Mouse (Mus musculus): ENCODE measurements around the gene Cyct. TPM values are rescaled to one million over a fixed set of nuclear protein-coding genes. Genes with fewer than 3 reads are reported as not detected.

Cyct gene
- polyA plus RNA-seq, 1 experiment from 2014 or later = not detected

DNA sequence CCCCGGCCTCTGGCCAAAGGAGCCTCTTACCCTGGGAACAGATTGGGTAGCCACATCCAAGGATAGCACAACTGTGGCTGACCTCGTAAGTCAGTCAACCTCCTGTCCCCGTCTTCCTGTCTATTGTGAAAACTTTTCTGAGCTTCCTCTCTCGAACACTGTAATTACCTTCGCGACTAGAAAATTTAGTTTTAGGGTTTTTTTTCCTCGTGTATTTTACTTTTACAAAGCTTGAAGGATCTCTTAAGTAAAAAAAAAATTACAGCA, 10.3 kb upstream of the Cyct start:
- no peak for ATAC-seq (ENCODE audit: insufficient number of reproducible peaks, insufficient read depth, low FRiP score, low TSS enrichment, low read depth)
- peak overlapping the region; percentile 96 for H3K4me3 ChIP-seq
- H3K9ac ChIP-seq = peak overlapping the region; percentile 88
- no peaks in the 10 kb centered on the region for H3K9me3 ChIP-seq
- peaks cover 18% of the 10 kb centered on the region for H3K36me3 ChIP-seq
- H3K27ac ChIP-seq = no peak overlapping the region; the same call in 1 of the 2 replicates
- H3K4me1 ChIP-seq = peaks cover 8% of the 10 kb centered on the region
- H3K27me3 ChIP-seq = no peaks in the 10 kb centered on the region; the same call in 1 of the 2 replicates
- peak overlapping the region; percentile 88 for H3K4me2 ChIP-seq
- 1% methylated on average over 7 of the region's 7 CpGs for WGBS

DNA sequence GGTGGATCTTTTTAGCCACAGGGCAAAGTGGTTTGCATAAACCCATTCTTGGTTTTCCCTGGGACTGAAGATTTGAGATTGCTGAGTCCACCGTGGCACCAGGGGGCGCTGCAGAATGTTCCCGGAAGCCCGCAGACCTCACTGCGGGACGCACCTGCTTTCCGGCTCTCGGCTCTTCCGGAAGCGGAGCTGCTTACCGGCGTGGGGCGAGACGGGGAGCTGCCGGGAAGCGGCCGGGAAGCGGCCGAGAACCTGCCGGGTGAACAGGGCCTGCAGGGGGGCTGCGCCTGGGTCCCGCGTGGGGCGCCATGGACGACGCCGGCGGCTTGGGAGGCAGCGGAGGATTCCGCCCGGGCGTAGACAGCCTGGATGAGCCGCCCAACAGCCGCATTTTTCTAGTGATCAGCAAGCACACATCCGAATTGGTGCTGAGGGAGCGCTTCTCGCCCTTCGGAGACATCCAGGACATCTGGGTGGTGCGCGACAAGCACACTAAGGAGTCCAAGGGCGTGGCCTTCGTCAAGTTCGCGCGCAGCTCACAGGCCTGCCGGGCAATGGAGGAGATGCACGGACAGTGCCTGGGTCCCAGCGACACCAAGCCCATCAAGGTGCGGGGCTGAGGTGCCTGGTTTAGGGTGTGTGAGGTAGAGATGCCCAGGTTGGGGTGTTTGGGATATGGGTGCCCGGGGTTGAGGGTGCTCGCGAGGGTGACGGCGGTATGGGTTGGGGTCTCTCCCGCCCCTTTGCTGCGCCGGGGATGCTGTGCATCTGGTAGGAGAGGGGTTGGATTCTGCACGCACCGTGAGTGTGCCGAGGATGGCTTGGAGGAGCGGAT, 9.8 kb upstream of the Cyct start, which contains the start of gene Rbm45:
Gene Rbm45, plus strand, starts transcription at position 164 of the 835 bp plus-strand sequence.
- Histone ChIP-seq H3K9ac (peak within 1 kb of the TSS; percentile 88), H3K4me3 (peak within 1 kb of the TSS; percentile 96), H3K27me3 (no peaks in the 10 kb centered on the region; the same call in 1 of the 2 replicates), H3K4me2 (peak within 1 kb of the TSS; percentile 88), H3K27ac (peak within 1 kb of the TSS; percentile 60), H3K4me1 (peaks cover 8% of the 10 kb centered on the region), H3K9me3 (no peaks in the 10 kb centered on the region), H3K36me3 (peaks cover 14% of the 10 kb centered on the region)
- WGBS = under 1% methylated on average over 61 of the region's 61 CpGs
- peak; percentile 72 for ATAC-seq (ENCODE audit: insufficient number of reproducible peaks, insufficient read depth, low FRiP score, low TSS enrichment, low read depth)

DNA sequence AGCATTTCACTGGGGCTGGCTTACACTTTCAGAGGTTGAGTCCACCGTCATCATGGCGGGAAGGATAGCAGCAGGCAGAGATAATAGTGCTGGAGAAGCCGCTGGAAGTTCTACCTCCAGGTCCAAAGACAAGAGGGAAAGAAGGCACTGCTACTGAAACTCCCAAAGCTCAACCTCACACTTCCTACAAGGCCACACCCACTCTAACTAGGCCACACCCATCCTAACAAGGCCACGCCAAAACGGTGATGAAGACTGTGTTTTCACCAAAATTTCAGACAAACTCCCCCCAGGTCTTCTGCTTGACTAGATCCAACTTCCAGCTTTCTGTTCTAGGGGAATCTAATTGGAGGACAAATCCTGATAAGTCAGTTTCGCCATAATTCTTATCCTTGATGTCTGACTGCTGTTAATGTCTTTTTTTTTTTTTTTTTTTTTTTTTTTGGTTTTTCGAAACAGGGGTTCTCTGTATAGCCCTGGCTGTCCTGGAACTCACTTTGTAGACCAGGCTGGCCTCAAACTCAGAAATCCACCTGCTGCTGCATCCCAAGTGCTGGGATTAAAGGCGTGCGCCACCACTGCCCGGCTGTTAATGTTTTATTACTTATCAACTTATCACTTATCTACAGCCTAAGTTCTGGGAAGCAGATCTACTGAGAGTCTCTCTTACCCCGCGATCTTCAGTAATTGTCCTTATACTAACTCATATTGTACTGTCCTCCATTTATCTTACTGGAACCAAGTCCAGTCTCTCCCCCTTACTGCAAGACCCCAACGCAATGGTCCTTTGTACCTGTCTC, 8.8 kb upstream of the Cyct start:
- Histone ChIP-seq H3K4me1 (peaks cover 8% of the 10 kb centered on the region), H3K36me3 (peaks cover 9% of the 10 kb centered on the region), H3K27ac (no peak overlapping the region), H3K27me3 (no peaks in the 10 kb centered on the region; the same call in 1 of the 2 replicates), H3K4me2 (no peak overlapping the region), H3K9me3 (no peaks in the 10 kb centered on the region), H3K9ac (no peak overlapping the region), H3K4me3 (no peak overlapping the region)
- no peak for ATAC-seq (ENCODE audit: insufficient number of reproducible peaks, insufficient read depth, low FRiP score, low TSS enrichment, low read depth)
- WGBS = 70% methylated on average over 13 of the region's 13 CpGs

DNA sequence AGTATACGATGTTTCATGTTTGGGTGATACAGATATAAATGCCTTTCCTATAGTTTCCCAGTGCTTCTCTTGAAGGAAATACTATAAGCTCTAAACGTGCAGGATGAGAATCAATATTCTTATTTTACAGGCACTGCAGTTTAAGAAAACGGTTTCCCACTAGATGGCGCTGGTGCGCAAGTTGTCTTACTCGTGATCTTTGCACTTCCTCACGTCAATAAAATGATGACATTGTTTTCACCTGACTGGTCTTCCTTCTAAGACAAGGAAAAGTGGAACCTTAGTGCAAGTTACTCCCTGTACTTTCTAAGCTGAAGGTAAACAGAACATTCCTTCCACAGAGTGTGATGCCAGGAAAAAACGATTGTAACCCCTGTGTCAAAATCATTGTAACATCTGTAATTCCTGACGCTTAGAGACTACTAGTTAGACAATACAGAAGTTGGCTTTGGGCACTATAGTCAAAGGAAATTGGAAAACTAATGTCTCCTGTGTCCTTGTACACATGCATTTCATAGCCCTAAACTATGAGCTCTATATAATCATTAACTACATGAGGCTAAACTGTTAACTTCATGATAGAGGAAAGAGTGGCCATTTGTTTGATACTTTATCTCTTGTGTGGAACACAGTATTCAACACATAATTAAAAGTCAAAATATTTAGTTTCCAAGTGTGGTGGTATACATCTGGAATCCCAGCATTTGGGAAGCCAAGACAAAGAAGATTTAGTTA, 7.1 kb upstream of the Cyct start:
- no peak overlapping the region for H3K27ac ChIP-seq
- peaks cover 8% of the 10 kb centered on the region for H3K4me1 ChIP-seq
- no peak overlapping the region for H3K4me3 ChIP-seq
- no peak for ATAC-seq (ENCODE audit: insufficient number of reproducible peaks, insufficient read depth, low FRiP score, low TSS enrichment, low read depth)
- H3K9ac ChIP-seq = no peak overlapping the region
- H3K27me3 ChIP-seq = no peaks in the 10 kb centered on the region; the same call in 1 of the 2 replicates
- H3K9me3 ChIP-seq = no peaks in the 10 kb centered on the region
- 18% methylated on average over 9 of the region's 9 CpGs for WGBS
- no peaks in the 10 kb centered on the region; the same call in 1 of the 2 replicates for H3K36me3 ChIP-seq
- no peak overlapping the region for H3K4me2 ChIP-seq

DNA sequence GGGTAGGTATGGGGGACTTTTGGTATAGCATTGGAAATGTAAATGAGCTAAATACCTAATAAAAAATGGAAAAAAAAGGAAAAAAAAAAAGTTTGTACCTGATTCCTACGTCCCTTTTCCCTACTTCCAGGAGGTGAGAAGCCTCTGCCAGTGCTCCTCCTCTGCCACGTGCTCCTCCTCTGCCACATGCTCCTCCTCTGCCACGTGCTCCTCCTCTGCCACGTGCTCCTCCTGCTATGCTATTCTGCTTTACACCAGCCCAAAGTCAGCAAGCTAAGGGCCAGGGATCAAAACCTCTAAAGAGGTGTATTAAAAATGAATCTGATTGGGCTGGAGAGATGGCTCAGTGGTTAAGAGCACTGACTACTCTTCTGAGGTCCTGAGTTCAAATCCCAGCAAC, 5.6 kb upstream of the Cyct start:
- Histone ChIP-seq H3K9ac (no peak overlapping the region), H3K27ac (no peak overlapping the region), H3K9me3 (no peaks in the 10 kb centered on the region), H3K4me2 (no peak overlapping the region), H3K4me3 (no peak overlapping the region), H3K4me1 (peaks cover 1% of the 10 kb centered on the region), H3K36me3 (no peaks in the 10 kb centered on the region), H3K27me3 (no peaks in the 10 kb centered on the region; the same call in 1 of the 2 replicates)
- WGBS = 71% methylated on average over 4 of the region's 4 CpGs
- ATAC-seq (ENCODE audit: insufficient number of reproducible peaks, insufficient read depth, low FRiP score, low TSS enrichment, low read depth) = no peak

DNA sequence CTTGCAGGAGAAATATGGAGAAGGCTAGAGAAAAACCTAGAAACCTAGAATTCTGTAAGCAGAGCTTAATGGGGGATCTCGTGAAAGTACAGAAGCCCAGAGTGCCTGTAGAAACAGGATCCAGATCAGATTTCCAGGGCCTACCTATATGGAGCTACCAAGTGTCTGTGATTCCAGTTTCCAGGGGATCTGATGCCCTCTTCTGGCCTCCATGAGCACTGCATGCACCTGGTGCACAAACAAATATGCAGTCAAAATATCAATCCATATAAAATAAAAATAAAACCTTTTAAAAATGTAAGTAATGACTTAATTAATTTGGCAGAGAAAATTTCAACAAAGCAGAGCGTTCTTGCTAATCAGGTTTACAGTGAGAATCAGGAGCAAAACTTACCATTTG, 1.9 kb upstream of the Cyct start:
- Histone ChIP-seq H3K27ac (no peak overlapping the region), H3K36me3 (no peaks in the 10 kb centered on the region), H3K9ac (no peak overlapping the region), H3K4me1 (no peaks in the 10 kb centered on the region), H3K4me2 (no peak overlapping the region), H3K27me3 (no peaks in the 10 kb centered on the region), H3K4me3 (no peak overlapping the region), H3K9me3 (no peaks in the 10 kb centered on the region)
- ATAC-seq (ENCODE audit: insufficient number of reproducible peaks, insufficient read depth, low FRiP score, low TSS enrichment, low read depth) = no peak
- 39% methylated on average over 2 of the region's 2 CpGs for WGBS

DNA sequence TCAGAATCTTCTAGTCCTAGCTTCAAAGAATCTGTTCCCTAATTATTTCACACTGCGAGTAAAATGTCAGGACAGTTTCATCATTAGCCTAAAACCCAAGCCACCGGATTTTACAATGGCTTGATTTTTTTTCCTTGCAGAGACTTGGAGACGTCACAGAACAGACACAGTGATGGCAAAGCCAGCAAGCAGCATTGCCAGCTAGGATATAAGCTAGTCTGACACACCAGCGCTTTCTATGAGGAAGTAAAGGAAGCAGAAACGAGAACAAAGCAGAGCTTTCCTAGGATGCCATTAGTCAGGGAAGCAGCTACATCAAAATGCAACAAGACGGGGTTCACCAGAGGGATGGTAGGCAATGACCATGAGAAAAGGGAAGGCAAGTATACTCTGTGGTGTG, 12.4 kb downstream of the Cyct start:
- Histone ChIP-seq H3K4me2 (no peak overlapping the region), H3K9ac (no peak overlapping the region), H3K36me3 (no peaks in the 10 kb centered on the region), H3K4me1 (no peaks in the 10 kb centered on the region), H3K4me3 (no peak overlapping the region), H3K27ac (no peak overlapping the region), H3K9me3 (no peaks in the 10 kb centered on the region), H3K27me3 (no peaks in the 10 kb centered on the region)
- ATAC-seq (ENCODE audit: insufficient number of reproducible peaks, insufficient read depth, low FRiP score, low TSS enrichment, low read depth) = no peak
- 75% methylated on average over 6 of the region's 6 CpGs for WGBS

DNA sequence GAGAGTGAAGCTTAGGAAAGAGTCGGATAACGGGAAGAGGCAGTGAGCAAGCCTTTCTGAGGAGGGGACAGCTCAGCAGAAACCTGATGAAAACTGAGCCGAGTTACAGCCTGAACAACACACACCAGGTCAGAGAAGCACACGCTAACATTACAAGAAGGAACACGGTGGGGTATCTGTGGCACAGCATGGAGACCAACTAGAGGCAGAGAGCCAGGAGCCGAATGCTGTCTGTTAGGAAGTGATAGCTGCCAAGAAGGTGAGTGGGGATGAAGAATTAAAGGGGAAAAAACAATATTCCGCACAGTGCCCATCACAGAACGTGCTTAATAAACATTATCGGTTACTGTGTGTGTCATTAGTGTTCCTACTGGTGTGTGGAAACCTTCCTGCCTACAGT, 18.1 kb downstream of the Cyct start:
- H3K4me2 ChIP-seq = no peak overlapping the region
- H3K9ac ChIP-seq = no peak overlapping the region
- H3K36me3 ChIP-seq = no peaks in the 10 kb centered on the region
- no peaks in the 10 kb centered on the region for H3K9me3 ChIP-seq
- no peak overlapping the region for H3K27ac ChIP-seq
- peaks cover 9% of the 10 kb centered on the region for H3K4me1 ChIP-seq
- WGBS = 90% methylated on average over 9 of the region's 9 CpGs
- no peak for ATAC-seq (ENCODE audit: insufficient number of reproducible peaks, insufficient read depth, low FRiP score, low TSS enrichment, low read depth)
- peaks cover 26% of the 10 kb centered on the region for H3K27me3 ChIP-seq
- H3K4me3 ChIP-seq = no peak overlapping the region

DNA sequence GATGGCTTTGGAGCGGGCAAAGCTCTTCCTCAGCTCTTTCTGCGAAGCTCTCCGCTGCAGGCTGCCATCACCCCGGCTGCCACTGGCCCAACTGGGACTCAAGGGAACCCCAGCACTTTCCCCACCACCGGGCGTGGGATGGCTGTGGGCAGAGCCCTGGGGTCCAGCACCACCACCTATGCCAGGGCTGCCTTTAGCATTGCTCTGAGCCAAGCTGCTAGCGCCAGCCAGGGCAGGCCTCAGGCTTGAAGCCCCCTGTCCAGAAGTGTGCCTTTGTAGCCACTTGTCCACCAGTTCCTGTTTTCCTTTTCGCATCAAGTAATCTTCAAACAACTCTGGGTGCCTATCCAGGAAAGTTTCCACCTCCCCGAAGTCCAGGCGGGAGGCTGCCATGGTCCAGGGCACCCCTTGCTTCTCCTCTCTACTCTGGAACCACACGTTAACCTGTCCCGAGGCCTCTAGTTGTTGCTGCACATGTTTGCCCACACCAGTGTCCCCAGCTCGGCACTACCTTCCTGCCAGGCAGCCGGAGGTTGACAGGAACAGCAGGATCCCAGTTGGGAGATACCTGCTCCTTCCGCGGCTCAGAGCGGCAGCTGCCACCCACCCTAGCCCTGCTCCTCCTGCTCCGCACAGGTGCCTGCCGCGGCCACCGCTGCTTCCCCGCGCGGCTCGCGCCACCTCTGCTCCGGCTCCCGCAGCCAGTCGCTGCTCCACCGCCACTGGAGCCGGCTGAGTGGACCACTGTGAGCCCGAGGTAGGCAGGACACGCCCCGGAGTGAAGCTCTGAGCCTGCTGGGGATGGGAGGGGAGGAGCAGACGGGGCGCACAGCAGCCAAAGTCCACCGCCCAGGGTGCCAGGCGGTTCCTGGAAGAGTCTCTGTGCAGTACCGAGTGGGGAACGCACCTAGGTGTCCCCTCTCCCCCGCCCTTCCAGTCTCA, 21.8 kb downstream of the Cyct start, which contains the start of gene Pde11a:
Gene Pde11a, minus strand, starts transcription at position 560 of the 942 bp plus-strand sequence.
- Histone ChIP-seq H3K4me2 (peak within 1 kb of the TSS; percentile 96), H3K9ac (peak within 1 kb of the TSS; percentile 64), H3K9me3 (no peaks in the 10 kb centered on the region), H3K4me1 (peaks cover 9% of the 10 kb centered on the region), H3K27me3 (peaks cover 37% of the 10 kb centered on the region), H3K4me3 (peak within 1 kb of the TSS; percentile 51), H3K27ac (no peak within 1 kb of the TSS), H3K36me3 (no peaks in the 10 kb centered on the region)
- 18% methylated on average over 41 of the region's 41 CpGs for WGBS
- ATAC-seq (ENCODE audit: insufficient number of reproducible peaks, insufficient read depth, low FRiP score, low TSS enrichment, low read depth) = 0 out of 2 replicates have a peak, but pooled peaks have one; percentile 37

DNA sequence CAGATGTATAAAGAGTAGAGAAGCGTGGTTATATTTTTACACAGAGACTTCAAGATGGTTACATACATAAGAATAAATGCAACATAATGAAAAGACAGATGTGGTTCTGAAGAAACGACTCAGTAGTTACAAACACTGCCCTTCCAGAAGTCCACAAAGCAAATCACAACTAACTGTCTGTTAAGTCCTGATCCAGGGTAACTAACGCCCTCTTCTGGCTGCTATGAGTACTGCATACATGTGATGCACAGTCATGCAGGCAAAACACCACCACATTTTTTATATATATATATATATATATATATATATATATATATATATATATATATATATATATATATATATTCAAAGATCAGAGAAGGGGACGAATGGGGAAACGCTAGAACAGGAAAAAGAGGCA, 25.7 kb downstream of the Cyct start:
- Histone ChIP-seq H3K4me1 (peaks cover 9% of the 10 kb centered on the region), H3K36me3 (no peaks in the 10 kb centered on the region), H3K27ac (no peak overlapping the region), H3K9ac (no peak overlapping the region), H3K9me3 (no peaks in the 10 kb centered on the region), H3K27me3 (peaks cover 33% of the 10 kb centered on the region), H3K4me2 (no peak overlapping the region), H3K4me3 (no peak overlapping the region)
- WGBS = 73% methylated on average over 5 of the region's 5 CpGs
- ATAC-seq (ENCODE audit: insufficient number of reproducible peaks, insufficient read depth, low FRiP score, low TSS enrichment, low read depth) = no peak
